Mouse (Mus musculus) forebrain, embryonic 15.5 days (tissue): ENCODE data around the gene Mien1. TPM values are rescaled to one million over a fixed set of nuclear protein-coding genes. Genes with fewer than 3 reads are reported as not detected.

Experiments used
- ATAC-seq: fragments of 200-750 bp; cut with Nextera tagmentation; replicated peaks from 2 replicates; pipeline ENCODE4 v1.8.0; 2017; ENCODE audit warnings: mild to moderate bottlenecking, moderate TSS enrichment, moderate library complexity
- H3K27ac ChIP-seq: fragments of 300-500 bp; sonication (generic); replicated peaks from 2 replicates; pipeline ENCODE4 v1.5.1; 2015; ENCODE audit warnings: mild to moderate bottlenecking, inconsistent platforms
- H3K27me3 ChIP-seq: fragments of 300-500 bp; sonication (generic); 2 replicates; pipeline ENCODE4 v1.6.1; 2015; ENCODE audit warnings: inconsistent platforms
- H3K36me3 ChIP-seq: fragments of 300-500 bp; sonication (generic); 2 replicates; pipeline ENCODE4 v1.6.1; 2015; ENCODE audit warnings: mild to moderate bottlenecking, inconsistent platforms
- H3K4me1 ChIP-seq: fragments of 300-500 bp; sonication (generic); 2 replicates; pipeline ENCODE4 v1.6.1; 2015; ENCODE audit warnings: inconsistent platforms
- H3K4me2 ChIP-seq: fragments of 300-500 bp; sonication (generic); replicated peaks from 2 replicates; pipeline ENCODE4 v1.6.1; 2015; ENCODE audit warnings: mild to moderate bottlenecking, inconsistent platforms
- H3K4me3 ChIP-seq: fragments of 300-500 bp; sonication (generic); 2 replicates; pipeline ENCODE4 v1.5.1; 2015; ENCODE audit warnings: mild to moderate bottlenecking, inconsistent platforms
- H3K9ac ChIP-seq: fragments of 300-500 bp; sonication (generic); replicated peaks from 2 replicates; pipeline ENCODE4 v1.6.1; 2015; ENCODE audit warnings: mild to moderate bottlenecking, inconsistent platforms
- H3K9me3 ChIP-seq: fragments of 300-500 bp; sonication (generic); 2 replicates; pipeline ENCODE4 v1.6.1; 2016; ENCODE audit warnings: inconsistent platforms
- WGBS: fragments of 180-500 bp; shearing (Covaris S2); methylation state at CpG from one replicate; pipeline ENCODE4 v1.1.7; 2015; ENCODE audit warnings: mixed read lengths; 5-methylcytosine and 5-hydroxymethylcytosine counted together
- polyA plus RNA-seq: library from polyadenylated mRNA; unstranded; fragments of >200 nt; fragmentation: Nextera tagmentation; extraction: Ambion mirVana; gene quantifications from 2 replicates; pipeline ENCODE4 v1.2.1, GENCODE M21; 2015

Gene Mien1
- polyA plus RNA-seq, 1 experiment from 2014 or later = 259 TPM

DNA sequence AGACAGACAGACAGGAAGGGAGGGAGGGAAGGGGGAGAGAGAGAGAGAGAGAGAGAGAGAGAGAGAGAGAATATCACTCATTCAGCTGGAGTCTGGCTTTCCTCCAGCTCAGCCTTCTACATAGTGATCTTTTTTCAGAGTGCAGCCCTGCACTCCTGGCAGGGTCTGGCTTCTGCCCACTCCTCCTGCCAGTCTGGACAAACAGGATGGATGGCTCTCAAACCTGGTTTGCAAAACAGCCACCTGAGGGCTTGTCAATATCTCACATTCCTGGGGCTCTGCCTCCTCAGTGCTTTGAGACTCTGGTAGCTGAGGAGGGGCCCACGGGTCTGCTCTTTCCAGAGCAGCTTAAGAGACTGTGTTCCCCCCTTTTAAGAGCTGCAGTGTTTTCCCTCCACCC lies 6.4 kb upstream of the Mien1 start:
- Histone ChIP-seq H3K27ac (no peak overlapping the region), H3K4me2 (no peak overlapping the region), H3K27me3 (peaks cover 25% of the 10 kb centered on the region; the same call in 1 of the 2 replicates), H3K36me3 (no peaks in the 10 kb centered on the region), H3K9me3 (no peaks in the 10 kb centered on the region), H3K9ac (no peak overlapping the region), H3K4me1 (0 out of 2 replicates have a peak, but pooled peaks cover 6% of the 10 kb centered on the region), H3K4me3 (no peak overlapping the region)
- 58% methylated on average over 1 of the region's 1 CpGs for WGBS
- no peak for ATAC-seq

DNA sequence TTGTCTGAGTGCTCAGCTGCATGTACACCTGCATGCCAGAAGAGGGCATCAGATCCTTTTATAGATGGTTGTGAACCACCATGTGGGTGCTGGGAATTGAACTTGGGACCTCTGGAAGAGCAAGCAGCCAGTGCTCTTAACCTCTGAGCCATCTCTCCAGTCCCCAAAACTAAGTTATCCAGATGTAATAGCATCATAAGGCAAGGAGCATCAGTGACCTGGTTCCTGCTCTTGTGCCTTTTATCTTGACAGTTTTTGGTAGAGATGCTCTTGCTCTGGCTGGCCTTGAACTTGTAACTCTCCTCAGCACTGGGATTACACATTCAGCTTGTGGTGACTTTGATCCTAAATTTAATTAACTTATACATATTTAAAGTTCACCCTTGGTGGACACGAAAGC lies 4.9 kb upstream of the Mien1 start:
- H3K4me3 ChIP-seq = no peak overlapping the region
- H3K9ac ChIP-seq = no peak overlapping the region
- peaks cover 9% of the 10 kb centered on the region; the same call in 1 of the 2 replicates for H3K4me1 ChIP-seq
- H3K27me3 ChIP-seq = peaks cover 21% of the 10 kb centered on the region; the same call in 1 of the 2 replicates
- no peak overlapping the region for H3K4me2 ChIP-seq
- ATAC-seq = no peak
- H3K27ac ChIP-seq = no peak overlapping the region
- WGBS = 94% methylated on average over 1 of the region's 1 CpGs
- H3K9me3 ChIP-seq = no peaks in the 10 kb centered on the region
- no peaks in the 10 kb centered on the region for H3K36me3 ChIP-seq

DNA sequence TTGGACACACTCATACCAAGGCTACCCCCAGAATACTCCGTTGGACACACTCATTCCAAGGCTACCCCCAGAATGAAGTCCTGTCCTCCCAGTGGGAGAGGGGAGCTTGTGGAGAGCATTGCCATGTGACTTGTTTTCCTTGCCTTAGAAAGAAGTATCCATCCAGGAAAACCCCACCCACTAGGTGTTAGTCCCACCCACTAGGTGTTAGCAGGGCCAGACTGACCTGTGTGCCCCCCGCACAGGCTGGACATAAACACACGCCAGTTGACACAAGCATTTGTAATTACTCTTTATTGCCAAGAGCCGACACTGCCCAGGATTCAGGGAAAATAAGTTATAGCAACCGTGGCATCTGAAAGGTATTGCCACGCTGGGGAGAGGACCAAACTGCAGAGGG lies 1.4 kb downstream of the Mien1 start:
- Histone ChIP-seq H3K4me2 (no peak overlapping the region), H3K4me3 (peak overlapping the region; percentile 81; the same call in 1 of the 2 replicates)
- 91% methylated on average over 6 of the region's 6 CpGs for WGBS

GRCm38 (mm10) chr11:98435723-98436122 lies 3.1 kb downstream of the Mien1 start:
- no peak overlapping the region for H3K27ac ChIP-seq
- H3K9ac ChIP-seq = no peak overlapping the region
- no peak overlapping the region for H3K4me3 ChIP-seq
- no peak for ATAC-seq
- H3K9me3 ChIP-seq = no peaks in the 10 kb centered on the region
- H3K36me3 ChIP-seq = peaks cover 6% of the 10 kb centered on the region; the same call in 1 of the 2 replicates
- peaks cover 10% of the 10 kb centered on the region for H3K4me1 ChIP-seq
- H3K4me2 ChIP-seq = no peak overlapping the region
- 90% methylated on average over 9 of the region's 9 CpGs for WGBS
- no peaks in the 10 kb centered on the region for H3K27me3 ChIP-seq

More for the DNA sequence above, 1.4 kb downstream of the Mien1 start:
- no peaks in the 10 kb centered on the region for H3K9me3 ChIP-seq
- no peaks in the 10 kb centered on the region for H3K27me3 ChIP-seq
- H3K27ac ChIP-seq = no peak overlapping the region
- ATAC-seq = no peak
- H3K4me1 ChIP-seq = peaks cover 10% of the 10 kb centered on the region
- peaks cover 6% of the 10 kb centered on the region; the same call in 1 of the 2 replicates for H3K36me3 ChIP-seq
- no peak overlapping the region for H3K9ac ChIP-seq

GRCm38 (mm10) chr11:98431743-98432502 lies 6.9 kb downstream of the Mien1 start:
- 77% methylated on average over 9 of the region's 9 CpGs for WGBS
- ATAC-seq = no peak
- Histone ChIP-seq H3K4me2 (no peak overlapping the region), H3K9ac (no peak overlapping the region), H3K4me1 (no peaks in the 10 kb centered on the region), H3K27ac (no peak overlapping the region), H3K4me3 (no peak overlapping the region), H3K9me3 (no peaks in the 10 kb centered on the region), H3K27me3 (no peaks in the 10 kb centered on the region), H3K36me3 (0 out of 2 replicates have a peak, but pooled peaks cover 2% of the 10 kb centered on the region)

- no peaks in the 10 kb centered on the region for H3K9me3 ChIP-seq
- ATAC-seq = no peak
- H3K27ac ChIP-seq = no peak overlapping the region
- H3K36me3 ChIP-seq = no peaks in the 10 kb centered on the region
- no peaks in the 10 kb centered on the region for H3K27me3 ChIP-seq
- WGBS = 68% methylated on average over 5 of the region's 5 CpGs
- no peak overlapping the region for H3K4me2 ChIP-seq
- H3K4me1 ChIP-seq = no peaks in the 10 kb centered on the region
- no peak overlapping the region for H3K4me3 ChIP-seq
- no peak overlapping the region for H3K9ac ChIP-seq
These were observed 10.4 kb downstream of the Mien1 start for GRCm38 (mm10) chr11:98428436-98428835.

GRCm38 (mm10) chr11:98426592-98426991 lies 12.2 kb downstream of the Mien1 start:
- ATAC-seq = no peak
- Histone ChIP-seq H3K36me3 (no peaks in the 10 kb centered on the region), H3K27me3 (no peaks in the 10 kb centered on the region), H3K4me1 (no peaks in the 10 kb centered on the region), H3K9ac (no peak overlapping the region), H3K4me3 (no peak overlapping the region), H3K9me3 (no peaks in the 10 kb centered on the region), H3K27ac (no peak overlapping the region), H3K4me2 (no peak overlapping the region)
- WGBS = 96% methylated on average over 7 of the region's 7 CpGs

DNA sequence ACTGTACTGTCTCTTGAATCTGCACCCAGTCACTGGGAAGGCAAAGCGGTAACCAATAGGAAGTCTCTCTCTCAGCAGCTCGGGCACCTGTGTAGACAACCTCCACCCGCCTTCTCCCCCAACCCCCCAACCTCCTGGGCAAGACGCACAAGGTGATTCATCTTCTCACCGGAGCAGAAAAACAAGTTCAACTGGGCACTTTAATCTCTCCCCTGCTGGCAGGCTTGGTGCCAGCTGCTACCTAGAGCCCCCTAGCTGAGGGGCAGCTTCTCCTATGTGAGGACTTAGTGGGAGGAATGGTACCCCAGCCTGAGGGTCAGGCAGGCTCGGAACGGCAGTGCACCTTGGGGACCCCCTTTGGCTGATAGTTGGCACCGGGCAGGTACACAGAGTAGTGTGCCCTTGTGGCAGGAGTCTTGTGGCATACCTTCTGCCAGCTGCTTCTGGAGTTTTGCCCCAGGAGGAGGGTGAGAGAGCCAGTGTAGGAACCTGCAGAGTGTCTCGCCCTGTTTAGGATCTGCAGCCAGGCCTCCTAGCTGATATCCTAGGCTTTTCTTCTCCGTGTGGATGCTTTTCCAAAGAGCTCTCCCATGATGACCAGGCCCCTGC lies 19.7 kb downstream of the Mien1 start:
- Histone ChIP-seq H3K9ac (no peak overlapping the region), H3K36me3 (no peaks in the 10 kb centered on the region), H3K4me1 (0 out of 2 replicates have a peak, but pooled peaks cover 3% of the 10 kb centered on the region), H3K9me3 (no peaks in the 10 kb centered on the region), H3K27ac (no peak overlapping the region), H3K27me3 (no peaks in the 10 kb centered on the region), H3K4me3 (no peak overlapping the region), H3K4me2 (no peak overlapping the region)
- no peak for ATAC-seq
- WGBS = 85% methylated on average over 10 of the region's 10 CpGs

- Histone ChIP-seq H3K27ac (no peak overlapping the region), H3K4me2 (no peak overlapping the region), H3K27me3 (no peaks in the 10 kb centered on the region), H3K9me3 (no peaks in the 10 kb centered on the region), H3K4me1 (peaks cover 3% of the 10 kb centered on the region; the same call in 1 of the 2 replicates), H3K4me3 (no peak overlapping the region), H3K9ac (no peak overlapping the region), H3K36me3 (no peaks in the 10 kb centered on the region)
- WGBS = 74% methylated on average over 6 of the region's 6 CpGs
- ATAC-seq = no peak
These were observed 20.5 kb downstream of the Mien1 start for GRCm38 (mm10) chr11:98418273-98418672.

- H3K4me1 ChIP-seq = peaks cover 14% of the 10 kb centered on the region
- no peak for ATAC-seq
- H3K9me3 ChIP-seq = no peaks in the 10 kb centered on the region
- H3K36me3 ChIP-seq = no peaks in the 10 kb centered on the region
- no peak overlapping the region for H3K27ac ChIP-seq
- 0 out of 2 replicates have a peak, but pooled peaks cover 3% of the 10 kb centered on the region for H3K27me3 ChIP-seq
- H3K9ac ChIP-seq = no peak overlapping the region
- no peak overlapping the region for H3K4me2 ChIP-seq
- no peak overlapping the region for H3K4me3 ChIP-seq
- 96% methylated on average over 1 of the region's 1 CpGs for WGBS
These were observed 21.7 kb downstream of the Mien1 start for GRCm38 (mm10) chr11:98417074-98417473.

- H3K9me3 ChIP-seq = no peaks in the 10 kb centered on the region
- H3K4me1 ChIP-seq = peaks cover 22% of the 10 kb centered on the region
- no peak overlapping the region for H3K9ac ChIP-seq
- no peak for ATAC-seq
- 27% methylated on average over 2 of the region's 2 CpGs for WGBS
- no peak overlapping the region for H3K4me2 ChIP-seq
- H3K27me3 ChIP-seq = peaks cover 13% of the 10 kb centered on the region; the same call in 1 of the 2 replicates
- no peaks in the 10 kb centered on the region for H3K36me3 ChIP-seq
- no peak overlapping the region for H3K4me3 ChIP-seq
- no peak overlapping the region for H3K27ac ChIP-seq
These were observed 24.6 kb downstream of the Mien1 start for GRCm38 (mm10) chr11:98414162-98414561.

- 33% methylated on average over 7 of the region's 7 CpGs for WGBS
- Histone ChIP-seq H3K9ac (no peak overlapping the region), H3K4me2 (peak overlapping the region; percentile 100), H3K4me1 (peaks cover 26% of the 10 kb centered on the region), H3K9me3 (no peaks in the 10 kb centered on the region), H3K4me3 (peak overlapping the region; percentile 66), H3K36me3 (no peaks in the 10 kb centered on the region), H3K27ac (no peak overlapping the region), H3K27me3 (peaks cover 13% of the 10 kb centered on the region; the same call in 1 of the 2 replicates)
- ATAC-seq = no peak
These were observed 25.1 kb downstream of the Mien1 start for GRCm38 (mm10) chr11:98413731-98414130.
